Mouse (Mus musculus): ENCODE measurements at regions not wholly inside any gene's neighbourhood (a gene's known extent, or its start where the extent isn't known, plus 50 kb on each side); places are given as distances from the start of the nearest gene placed in this dataset.

DNA sequence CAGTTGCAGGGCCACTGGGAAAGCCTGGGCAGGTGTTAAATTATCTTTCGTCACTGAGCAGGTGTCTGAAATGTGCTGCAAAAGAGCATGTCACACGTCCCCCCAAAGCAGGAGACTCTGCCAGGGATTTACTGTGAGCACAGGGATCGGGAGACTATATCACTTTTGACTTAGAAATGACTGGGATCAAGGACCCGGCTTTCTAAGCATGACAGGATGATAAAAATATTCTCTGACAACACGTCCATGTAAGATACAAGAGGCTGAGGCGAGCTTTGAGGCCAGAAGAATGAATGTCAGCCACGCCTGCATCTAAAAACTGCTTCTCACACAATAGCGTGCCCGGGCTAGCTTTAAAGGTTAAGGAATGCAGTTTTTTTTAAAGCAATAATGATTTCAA is 246.1 kb upstream of the Cdh5 start:
- TF ChIP-seq CTCF (IDR thresholded peaks at IDR 0.05; ENCODE audit: control insufficient read depth, insufficient read depth, insufficient read length) (no peak), USF1 (IDR thresholded peaks at IDR 0.05; ENCODE audit: low read depth) (no peak), MAX (IDR thresholded peaks at IDR 0.05) (no peak), FOSL1 (IDR thresholded peaks at IDR 0.05; ENCODE audit: insufficient read depth, low read length, poor library complexity, severe bottlenecking) (no peak)

Measured in C2C12 (cell line).